Mouse (Mus musculus): ENCODE measurements around the gene Prkaca. TPM values are rescaled to one million over a fixed set of nuclear protein-coding genes. Genes with fewer than 3 reads are reported as not detected.
A peak's percentile ranks its signal among the peaks of the same experiment; 100 is the strongest.

The Prkaca gene
- total and polyA plus RNA-seq, 3 experiments, result 14.0 to 27.3 (median 18.5) TPM

- no peaks in the 10 kb centered on the region for H3K36me3 ChIP-seq (replicated peaks in 1 of 2; ENCODE audit: control insufficient read depth in 1 of 2, insufficient read depth in 1 of 2, low read length in 1 of 2)
- peaks cover 30% of the 10 kb centered on the region for H3K27me3 ChIP-seq (replicated peaks)
- no peak overlapping the region for H3K4me3 ChIP-seq (replicated peaks in 1 of 3; ENCODE audit: low read depth in 2 of 3, low read length in 2 of 3, poor library complexity in 1 of 3)
- H3K9me3 ChIP-seq (replicated peaks; ENCODE audit: low read length), result peaks cover 5% of the 10 kb centered on the region
- H3K9ac ChIP-seq (ENCODE audit: insufficient read depth, low read depth), result no peak overlapping the region
- no peak for DNase-seq (ENCODE audit: extremely low read depth)
- TF ChIP-seq SIN3A (IDR thresholded peaks at IDR 0.05; ENCODE audit: low read length) (no peak), TBP (conservative IDR thresholded peaks at IDR 0.05; ENCODE audit: low read depth, low read length) (no peak), ZC3H11A (IDR thresholded peaks at IDR 0.05; ENCODE audit: low read depth, low read length) (no peak), ELF1 (IDR thresholded peaks at IDR 0.05; ENCODE audit: low read depth, low read length) (no peak), PAX5 (IDR thresholded peaks at IDR 0.05; ENCODE audit: low read length) (no peak), POLR2AphosphoS2 (IDR thresholded peaks at IDR 0.05; ENCODE audit: low read depth, low read length) (no peak), E2F4 (IDR thresholded peaks at IDR 0.05; ENCODE audit: insufficient replicate concordance, low read depth, low read length) (no peak), KAT2A (IDR thresholded peaks at IDR 0.05; ENCODE audit: insufficient replicate concordance, low read length) (no peak), USF1 (IDR thresholded peaks at IDR 0.05; ENCODE audit: low read depth, low read length) (no peak), JUN (IDR thresholded peaks at IDR 0.05; ENCODE audit: insufficient read depth, low read depth, low read length) (no peak), NRF1 (IDR thresholded peaks at IDR 0.05; ENCODE audit: low read depth, low read length) (no peak), MXI1 (IDR thresholded peaks at IDR 0.05; ENCODE audit: low read depth, low read length) (no peak), POLR2A (IDR thresholded peaks at IDR 0.05; ENCODE audit: low read depth, low read length) (no peak), MAX (IDR thresholded peaks at IDR 0.05; ENCODE audit: low read length) (no peak)
- peaks cover 9 to 32% of the 10 kb centered on the region in 2 experiments for H3K4me1 ChIP-seq (ENCODE audit: control insufficient read depth in 1 of 2, insufficient read depth in 2 of 2)
- no peak overlapping the region for H3K4me2 ChIP-seq (ENCODE audit: insufficient read depth, low read depth, poor library complexity, severe bottlenecking)
- dilution Hi-C loops (cut with MboI; ENCODE audit: extremely low pct_ligation_motif_present, extremely low pct_unique_long_range_greater_than_20kb, low sequenced_read_pairs) (no loop called here), in situ Hi-C loops (cut with MboI; ENCODE audit: low pct_ligation_motif_present, low pct_unique_long_range_greater_than_20kb, low sequenced_read_pairs) (no loop called here)
- no peak overlapping the region for H3K27ac ChIP-seq (ENCODE audit: insufficient read depth, low read depth)
- no peaks in the 10 kb centered on the region for H3K79me2 ChIP-seq (replicated peaks; ENCODE audit: control insufficient read depth, extremely low read depth, insufficient read depth, poor library complexity, severe bottlenecking)
Measured at GRCm38 (mm10) chr8:84008362-84008761, 35.6 kb downstream of the Prkaca start.

DNA sequence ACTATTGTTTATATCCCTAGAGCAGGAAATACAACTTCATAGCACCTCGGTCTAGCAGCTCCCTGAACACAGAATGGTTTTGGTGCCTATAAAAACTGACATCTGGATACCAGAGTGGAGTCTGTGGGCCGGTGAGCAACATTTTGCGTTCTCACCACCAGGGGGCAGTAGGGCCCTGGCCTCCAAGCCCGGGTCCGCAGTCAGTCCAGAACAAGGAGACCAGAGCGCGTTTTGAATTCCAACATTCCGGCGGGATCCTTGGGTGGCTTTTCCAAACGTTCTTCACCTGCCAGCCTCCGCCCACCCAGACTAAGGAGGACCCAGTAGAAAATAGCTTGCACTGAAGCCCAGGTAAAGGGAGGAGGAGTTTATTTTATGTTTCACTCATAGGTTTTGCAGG is 37.1 kb downstream of the Prkaca start:
- Histone ChIP-seq H3K4me2 (ENCODE audit: insufficient read depth, low read depth, poor library complexity, severe bottlenecking) (no peak overlapping the region), H3K4me1 (ENCODE audit: control insufficient read depth in 1 of 2, insufficient read depth in 2 of 2) (peaks cover 6 to 23% of the 10 kb centered on the region in 2 experiments; a peak in 3 of 4 replicates), H3K79me2 (replicated peaks; ENCODE audit: control insufficient read depth, extremely low read depth, insufficient read depth, poor library complexity, severe bottlenecking) (no peaks in the 10 kb centered on the region), H3K9ac (ENCODE audit: insufficient read depth, low read depth) (no peak overlapping the region), H3K27me3 (replicated peaks) (peaks cover 30% of the 10 kb centered on the region), H3K27ac (ENCODE audit: insufficient read depth, low read depth) (no peak overlapping the region), H3K4me3 (replicated peaks in 1 of 3; ENCODE audit: low read depth in 2 of 3, low read length in 2 of 3, poor library complexity in 1 of 3) (no peak overlapping the region), H3K36me3 (replicated peaks in 1 of 2; ENCODE audit: control insufficient read depth in 1 of 2, insufficient read depth in 1 of 2, low read length in 1 of 2) (no peaks in the 10 kb centered on the region), H3K9me3 (replicated peaks; ENCODE audit: low read length) (peaks cover 5% of the 10 kb centered on the region)
- TF ChIP-seq KAT2A (IDR thresholded peaks at IDR 0.05; ENCODE audit: insufficient replicate concordance, low read length) (no peak), POLR2AphosphoS2 (IDR thresholded peaks at IDR 0.05; ENCODE audit: low read depth, low read length) (no peak), BHLHE40 (IDR thresholded peaks at IDR 0.05; ENCODE audit: low read depth, low read length) (no peak), MAX (IDR thresholded peaks at IDR 0.05; ENCODE audit: low read length) (no peak), NELFE (IDR thresholded peaks at IDR 0.05; ENCODE audit: low read depth, low read length) (peak; percentile 28; the same call in 1 of the 2 replicates), PAX5 (IDR thresholded peaks at IDR 0.05; ENCODE audit: low read length) (no peak), ETS1 (conservative IDR thresholded peaks at IDR 0.05; ENCODE audit: low read depth, low read length) (no peak), SMC3 (IDR thresholded peaks at IDR 0.05; ENCODE audit: low read depth, low read length) (peak; percentile 64), MEF2A (IDR thresholded peaks at IDR 0.05; ENCODE audit: borderline replicate concordance, low read depth, low read length) (no peak), RAD21 (IDR thresholded peaks at IDR 0.05; ENCODE audit: low read depth, low read length) (peak; percentile 74), TCF12 (IDR thresholded peaks at IDR 0.05; ENCODE audit: low read depth, low read length) (no peak), MAFK (IDR thresholded peaks at IDR 0.05; ENCODE audit: insufficient replicate concordance, low read length) (no peak), IRF4 (IDR thresholded peaks at IDR 0.05; ENCODE audit: low read depth, low read length) (peak; percentile 19; the same call in 1 of the 2 replicates), ZKSCAN1 (IDR thresholded peaks at IDR 0.05; ENCODE audit: borderline replicate concordance, low read depth, low read length) (no peak), RCOR1 (conservative IDR thresholded peaks at IDR 0.05; ENCODE audit: low read depth, low read length) (no peak), CTCF (conservative IDR thresholded peaks at IDR 0.05 in 1 of 2, IDR thresholded peaks at IDR 0.05 in 1 of 2; ENCODE audit: low read depth in 2 of 2, low read length in 2 of 2) (peak; percentile 62 to 89), POLR2A (IDR thresholded peaks at IDR 0.05; ENCODE audit: low read depth, low read length) (no peak)
- dilution Hi-C loops (cut with MboI; ENCODE audit: extremely low pct_ligation_motif_present, extremely low pct_unique_long_range_greater_than_20kb, low sequenced_read_pairs) (no loop called here), in situ Hi-C loops (cut with MboI; ENCODE audit: low pct_ligation_motif_present, low pct_unique_long_range_greater_than_20kb, low sequenced_read_pairs) (no loop called here)
- peak; percentile 62 for DNase-seq (ENCODE audit: extremely low read depth)
